Mouse (Mus musculus) neural tube, embryonic 12.5 days (tissue): Measurements from ENCODE around the gene Eno3. TPM values are rescaled to one million over a fixed set of nuclear protein-coding genes. Genes with fewer than 3 reads are reported as not detected.
A peak's percentile ranks its signal among the peaks of the same experiment; 100 is the strongest.

Experiments used
- ATAC-seq: fragments of 200-750 bp; cut with Nextera tagmentation; 2 replicates; pipeline ENCODE4 v1.8.0; 2017; ENCODE audit warnings: low read depth, mild to moderate bottlenecking, moderate TSS enrichment, moderate library complexity; ENCODE audit not compliant: low FRiP score
- H3K27ac ChIP-seq: fragments of 300-500 bp; sonication (generic); 2 replicates; pipeline ENCODE4 v1.5.1; 2016
- H3K27me3 ChIP-seq: fragments of 300-500 bp; sonication (generic); replicated peaks from 2 replicates; pipeline ENCODE4 v1.6.1; 2016; ENCODE audit warnings: mild to moderate bottlenecking
- H3K36me3 ChIP-seq: fragments of 300-500 bp; sonication (generic); 2 replicates; pipeline ENCODE4 v1.6.1; 2016; ENCODE audit warnings: mild to moderate bottlenecking
- H3K4me1 ChIP-seq: fragments of 300-500 bp; sonication (generic); 2 replicates; pipeline ENCODE4 v1.6.1; 2016
- H3K4me2 ChIP-seq: fragments of 300-500 bp; sonication (generic); replicated peaks from 2 replicates; pipeline ENCODE4 v1.6.1; 2016; ENCODE audit warnings: mild to moderate bottlenecking
- H3K4me3 ChIP-seq: fragments of 300-500 bp; sonication (generic); 2 replicates; pipeline ENCODE4 v1.5.1; 2016
- H3K9ac ChIP-seq: fragments of 300-500 bp; sonication (generic); 2 replicates; pipeline ENCODE4 v1.6.1; 2016; ENCODE audit warnings: mild to moderate bottlenecking
- H3K9me3 ChIP-seq: fragments of 300-500 bp; sonication (generic); 2 replicates; pipeline ENCODE4 v1.6.1; 2016; ENCODE audit warnings: mild to moderate bottlenecking
- WGBS: fragments of 180-500 bp; shearing (Covaris S2); methylation state at CpG from one replicate; pipeline ENCODE4 v1.1.7; 2016; 5-methylcytosine and 5-hydroxymethylcytosine counted together
- polyA plus RNA-seq: library from polyadenylated mRNA; unstranded; fragments of >200 nt; fragmentation: Nextera tagmentation; extraction: Ambion mirVana; gene quantifications from 2 replicates; pipeline ENCODE4 v1.2.1, GENCODE M21; 2016

The Eno3 gene
- polyA plus RNA-seq, 1 experiment from 2014 or later, result 19.3 TPM

GRCm38 (mm10) chr11:70653345-70654197, 3.4 kb upstream of the Eno3 start:
- Histone ChIP-seq H3K4me2 (peak overlapping the region; percentile 97), H3K27me3 (no peaks in the 10 kb centered on the region), H3K27ac (peak overlapping the region; percentile 90), H3K9ac (peak overlapping the region; percentile 97), H3K36me3 (peaks cover 38% of the 10 kb centered on the region), H3K4me1 (peaks cover 49% of the 10 kb centered on the region), H3K4me3 (peak overlapping the region; percentile 98), H3K9me3 (no peaks in the 10 kb centered on the region)
- WGBS, result under 1% methylated on average over 63 of the region's 63 CpGs
- peak; percentile 65 for ATAC-seq

DNA sequence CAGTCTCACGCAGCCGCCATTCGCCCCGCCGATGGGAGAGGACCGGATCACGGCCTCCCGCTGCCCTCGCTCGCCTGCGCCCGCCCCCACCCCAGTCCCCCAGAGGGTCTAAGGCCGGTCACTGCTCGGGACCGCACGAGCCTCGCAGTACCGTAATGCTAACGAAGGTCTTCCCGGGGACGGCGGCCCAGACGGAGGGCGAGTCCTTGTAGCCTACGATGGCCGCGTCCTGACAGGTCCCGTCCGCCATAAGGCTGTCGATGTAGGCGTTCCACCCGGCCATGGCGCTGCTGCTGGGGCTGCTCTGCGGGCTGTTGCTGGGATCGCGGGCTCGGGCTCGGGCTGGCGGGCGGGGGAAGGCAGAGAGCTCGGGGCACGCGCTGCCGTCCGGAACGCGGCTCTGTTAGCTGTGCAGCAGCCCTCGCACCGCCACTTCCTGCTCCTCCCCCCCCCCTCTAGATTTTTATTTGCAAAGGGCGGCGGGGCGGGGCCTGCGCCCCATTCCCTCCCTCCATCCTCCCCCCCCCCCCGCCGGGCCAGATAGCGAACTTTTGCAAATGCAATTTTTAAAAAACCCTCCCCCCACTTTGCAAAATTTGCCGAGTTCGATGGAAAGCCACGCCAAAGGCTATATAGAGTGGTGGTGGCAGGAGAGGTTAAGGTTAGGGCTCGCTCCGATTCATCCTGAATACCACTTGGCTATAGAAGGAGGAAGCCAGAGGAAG, 2.6 kb upstream of the Eno3 start, which contains the start of gene Pfn1:
Pfn1 (minus strand) TSS at position 447 of the 725 bp plus-strand sequence.
- H3K9ac ChIP-seq, result peak within 1 kb of the TSS; percentile 97
- H3K4me3 ChIP-seq, result peak within 1 kb of the TSS; percentile 98
- H3K27me3 ChIP-seq, result no peaks in the 10 kb centered on the region
- under 1% methylated on average over 60 of the region's 61 CpGs for WGBS
- H3K27ac ChIP-seq, result peak within 1 kb of the TSS; percentile 90
- ATAC-seq, result peak; percentile 46
- peak within 1 kb of the TSS; percentile 97 for H3K4me2 ChIP-seq
- no peaks in the 10 kb centered on the region for H3K9me3 ChIP-seq
- H3K4me1 ChIP-seq, result peaks cover 41% of the 10 kb centered on the region
- peaks cover 32% of the 10 kb centered on the region for H3K36me3 ChIP-seq

DNA sequence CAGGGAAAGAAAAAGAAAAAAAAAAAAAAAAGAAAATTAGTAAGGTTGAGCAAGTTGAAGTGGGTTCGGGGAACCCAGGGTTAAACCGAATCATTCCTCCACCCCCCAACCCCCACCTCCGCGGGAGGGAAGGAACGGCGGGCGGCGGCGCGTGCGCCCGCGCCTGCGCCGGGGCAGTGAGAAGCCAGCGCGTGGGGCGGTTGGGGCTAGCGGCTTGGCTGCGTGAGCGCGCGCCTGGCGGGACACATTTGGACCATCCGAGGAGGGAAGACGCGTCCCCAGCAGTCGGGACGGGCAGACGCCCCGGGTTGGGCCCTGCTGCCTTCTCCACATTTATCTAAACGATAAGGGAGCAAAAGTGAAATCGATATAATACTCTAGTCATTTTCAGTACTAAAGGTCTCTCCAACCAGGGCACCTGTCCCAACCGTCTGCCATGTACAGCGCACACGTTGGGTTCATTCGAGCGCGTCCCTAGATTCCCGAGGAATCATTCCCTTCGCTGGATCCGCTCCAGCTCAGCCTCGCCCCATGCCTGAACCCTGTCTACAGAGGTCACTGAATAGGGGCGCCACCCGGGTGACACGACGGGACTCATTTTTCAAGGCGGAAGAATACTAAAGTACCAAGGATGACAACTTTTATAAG, 2.0 kb upstream of the Eno3 start:
- Histone ChIP-seq H3K9ac (peak overlapping the region; percentile 97), H3K27me3 (no peaks in the 10 kb centered on the region), H3K4me3 (peak overlapping the region; percentile 98), H3K9me3 (no peaks in the 10 kb centered on the region), H3K27ac (peak overlapping the region; percentile 90), H3K4me2 (peak overlapping the region; percentile 97), H3K36me3 (peaks cover 25% of the 10 kb centered on the region), H3K4me1 (peaks cover 41% of the 10 kb centered on the region)
- ATAC-seq, result peak; percentile 31
- under 1% methylated on average over 48 of the region's 48 CpGs for WGBS

DNA sequence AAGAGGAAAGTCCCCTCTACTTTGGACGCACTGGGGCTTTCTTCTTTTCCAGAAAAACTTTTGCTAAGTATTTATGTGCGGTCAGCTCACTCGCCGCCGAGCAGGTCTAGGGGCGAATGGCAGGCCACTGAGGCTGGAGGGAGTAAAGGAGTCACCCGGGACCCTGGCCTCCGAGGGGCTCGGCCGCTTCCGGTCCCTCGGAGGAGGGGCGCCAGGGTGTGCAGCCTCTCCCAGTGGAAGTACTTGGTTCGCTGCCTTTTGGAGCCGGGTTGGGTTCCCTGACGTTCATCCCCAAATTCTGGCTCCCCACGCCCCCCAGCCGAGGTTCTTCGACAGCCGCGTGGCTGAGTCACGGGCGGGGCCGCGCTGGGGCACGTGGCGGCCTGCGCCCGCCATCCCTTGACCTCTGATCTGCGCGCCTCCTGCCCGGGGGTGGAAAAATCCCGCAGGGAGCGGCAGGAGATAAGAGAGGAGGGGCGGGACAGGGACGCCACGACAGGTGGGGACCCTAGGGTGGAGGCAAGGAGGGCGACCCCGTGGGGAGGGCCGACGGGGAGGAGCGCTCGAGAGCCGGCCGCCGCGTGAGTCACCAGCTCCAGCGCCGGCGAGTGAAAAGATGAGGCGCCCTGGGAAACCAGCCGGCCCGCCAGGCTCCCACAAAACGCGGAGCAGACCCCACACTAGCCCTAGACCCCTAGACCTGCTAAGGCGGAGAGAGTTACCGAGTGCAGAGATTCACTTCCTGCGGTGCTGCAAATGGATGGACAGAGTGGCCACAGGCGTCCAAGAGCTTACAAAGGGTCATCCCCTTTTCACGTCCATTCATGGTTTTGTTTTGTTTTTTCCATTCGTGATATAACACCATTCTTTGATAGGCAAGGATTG, 1.2 kb upstream of the Eno3 start:
- peak; percentile 23; the same call in 1 of the 2 replicates for ATAC-seq
- peak overlapping the region; percentile 97 for H3K9ac ChIP-seq
- H3K4me1 ChIP-seq, result peaks cover 38% of the 10 kb centered on the region
- peak overlapping the region; percentile 97 for H3K4me2 ChIP-seq
- no peaks in the 10 kb centered on the region for H3K27me3 ChIP-seq
- H3K9me3 ChIP-seq, result no peaks in the 10 kb centered on the region
- under 1% methylated on average over 61 of the region's 61 CpGs for WGBS
- H3K27ac ChIP-seq, result peak overlapping the region; percentile 74
- peak overlapping the region; percentile 98 for H3K4me3 ChIP-seq
- H3K36me3 ChIP-seq, result peaks cover 19% of the 10 kb centered on the region

GRCm38 (mm10) chr11:70656456-70656927, 510 bp upstream of the Eno3 start:
- Histone ChIP-seq H3K9me3 (no peaks in the 10 kb centered on the region), H3K27ac (no peak overlapping the region), H3K27me3 (no peaks in the 10 kb centered on the region), H3K4me3 (peak overlapping the region; percentile 98), H3K9ac (peak overlapping the region; percentile 97; the same call in 1 of the 2 replicates), H3K4me1 (peaks cover 35% of the 10 kb centered on the region), H3K4me2 (peak overlapping the region; percentile 97), H3K36me3 (peaks cover 17% of the 10 kb centered on the region)
- no peak for ATAC-seq
- WGBS, result 4% methylated on average over 16 of the region's 16 CpGs

GRCm38 (mm10) chr11:70657573-70657972, 571 bp downstream of the Eno3 start:
- H3K4me2 ChIP-seq, result no peak overlapping the region
- no peak overlapping the region for H3K27ac ChIP-seq
- WGBS, result 52% methylated on average over 6 of the region's 6 CpGs

DNA sequence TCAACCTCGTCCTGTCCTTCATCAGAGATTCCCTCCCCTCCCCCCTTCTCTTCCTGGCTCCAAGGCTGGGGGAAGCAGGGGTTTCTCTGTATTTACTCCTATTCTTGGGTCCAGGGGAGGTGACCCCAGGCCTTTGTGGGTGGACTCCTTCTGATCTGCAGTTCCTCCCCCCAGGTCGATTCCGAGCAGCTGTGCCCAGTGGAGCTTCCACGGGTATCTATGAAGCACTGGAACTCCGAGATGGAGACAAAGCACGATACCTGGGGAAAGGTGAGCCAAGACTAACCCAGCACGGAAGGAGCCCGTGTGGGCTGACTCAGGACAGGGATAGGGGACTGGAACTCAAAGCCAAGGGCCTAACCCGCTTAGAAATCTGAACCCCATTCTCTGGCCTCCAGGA, 989 bp downstream of the Eno3 start:
- peaks cover 19% of the 10 kb centered on the region for H3K36me3 ChIP-seq
- H3K9me3 ChIP-seq, result no peaks in the 10 kb centered on the region
- H3K4me2 ChIP-seq, result no peak overlapping the region
- peaks cover 22% of the 10 kb centered on the region for H3K4me1 ChIP-seq
- no peak for ATAC-seq
- H3K4me3 ChIP-seq, result no peak overlapping the region
- H3K27me3 ChIP-seq, result no peaks in the 10 kb centered on the region
- no peak overlapping the region for H3K27ac ChIP-seq
- 64% methylated on average over 9 of the region's 9 CpGs for WGBS
- H3K9ac ChIP-seq, result no peak overlapping the region

More at GRCm38 (mm10) chr11:70657573-70657972, 571 bp downstream of the Eno3 start:
- Histone ChIP-seq H3K9ac (no peak overlapping the region), H3K4me1 (peaks cover 26% of the 10 kb centered on the region), H3K4me3 (no peak overlapping the region), H3K9me3 (no peaks in the 10 kb centered on the region), H3K36me3 (peaks cover 16% of the 10 kb centered on the region), H3K27me3 (no peaks in the 10 kb centered on the region)
- ATAC-seq, result no peak

DNA sequence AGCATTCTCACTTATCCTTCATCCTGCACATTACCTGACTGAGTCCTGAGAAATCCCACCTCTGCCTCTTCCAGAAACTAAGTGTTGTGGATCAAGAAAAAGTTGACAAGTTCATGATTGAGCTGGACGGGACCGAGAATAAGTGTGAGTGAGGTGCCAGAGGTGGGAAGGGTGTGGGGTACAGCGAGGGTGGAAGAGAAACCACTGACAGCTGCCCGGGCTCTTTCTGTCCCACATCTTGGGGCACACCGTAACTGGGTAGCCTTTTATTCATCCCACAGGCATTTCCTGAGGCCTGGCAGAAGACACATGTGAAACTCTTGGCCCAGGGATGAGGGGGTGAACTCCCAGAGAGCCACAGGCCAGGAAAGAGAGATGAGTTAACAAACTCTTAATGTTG, 1.5 kb downstream of the Eno3 start:
- H3K9me3 ChIP-seq, result no peaks in the 10 kb centered on the region
- H3K27ac ChIP-seq, result no peak overlapping the region
- no peaks in the 10 kb centered on the region for H3K27me3 ChIP-seq
- no peak overlapping the region for H3K4me3 ChIP-seq
- 91% methylated on average over 5 of the region's 5 CpGs for WGBS
- H3K9ac ChIP-seq, result no peak overlapping the region
- no peak overlapping the region for H3K4me2 ChIP-seq
- no peak for ATAC-seq
- H3K36me3 ChIP-seq, result peaks cover 24% of the 10 kb centered on the region
- H3K4me1 ChIP-seq, result peaks cover 19% of the 10 kb centered on the region

- no peak for ATAC-seq
- peaks cover 28% of the 10 kb centered on the region for H3K36me3 ChIP-seq
- peaks cover 19% of the 10 kb centered on the region for H3K4me1 ChIP-seq
Measured at GRCm38 (mm10) chr11:70658942-70659341, 1.9 kb downstream of the Eno3 start.

GRCm38 (mm10) chr11:70660571-70660970, 3.6 kb downstream of the Eno3 start:
- Histone ChIP-seq H3K4me2 (no peak overlapping the region), H3K4me3 (no peak overlapping the region), H3K36me3 (peaks cover 42% of the 10 kb centered on the region), H3K9me3 (no peaks in the 10 kb centered on the region), H3K4me1 (peaks cover 15% of the 10 kb centered on the region), H3K27ac (no peak overlapping the region), H3K27me3 (no peaks in the 10 kb centered on the region), H3K9ac (no peak overlapping the region)
- 91% methylated on average over 8 of the region's 8 CpGs for WGBS
- ATAC-seq, result no peak

More at GRCm38 (mm10) chr11:70658942-70659341, 1.9 kb downstream of the Eno3 start:
- Histone ChIP-seq H3K27me3 (no peaks in the 10 kb centered on the region), H3K4me3 (no peak overlapping the region), H3K4me2 (no peak overlapping the region), H3K27ac (no peak overlapping the region), H3K9ac (no peak overlapping the region), H3K9me3 (no peaks in the 10 kb centered on the region)
- WGBS, result 82% methylated on average over 8 of the region's 8 CpGs

DNA sequence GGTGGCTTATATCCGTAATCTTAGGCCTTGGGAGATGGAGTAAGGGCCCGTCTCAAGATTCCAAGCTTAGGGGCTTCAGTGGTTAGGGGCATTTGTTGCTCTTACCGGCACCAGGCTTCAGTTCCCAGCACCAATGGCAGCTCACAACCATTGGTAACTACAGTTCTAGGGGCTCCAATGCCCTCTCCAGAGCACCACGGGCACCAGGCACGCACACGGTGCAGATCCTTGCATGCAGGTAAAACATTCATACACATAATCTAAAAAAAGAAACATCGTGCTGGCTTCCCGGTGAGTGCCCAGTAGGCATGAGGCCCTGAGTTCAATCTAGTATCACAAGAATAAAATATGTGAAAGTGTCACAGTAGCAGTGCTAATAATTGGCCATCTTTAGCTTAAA, 6.1 kb downstream of the Eno3 start:
- WGBS, result 92% methylated on average over 8 of the region's 8 CpGs
- Histone ChIP-seq H3K27ac (no peak overlapping the region), H3K9ac (no peak overlapping the region), H3K36me3 (peaks cover 56% of the 10 kb centered on the region), H3K4me3 (no peak overlapping the region), H3K4me2 (no peak overlapping the region), H3K9me3 (no peaks in the 10 kb centered on the region), H3K4me1 (peaks cover 8% of the 10 kb centered on the region), H3K27me3 (no peaks in the 10 kb centered on the region)
- no peak for ATAC-seq
